Mouse (Mus musculus) left cerebral cortex, postnatal 4 days (tissue): ENCODE measurements at regions not wholly inside any gene's neighbourhood (a gene's known extent, or its start where the extent isn't known, plus 50 kb on each side); places are given as distances from the start of the nearest gene placed in this dataset.

Experiments used
- DNase-seq: peaks from one replicate; pipeline ENCODE4 v3.0.0-alpha.2; 2022
- intact Hi-C: fragments of 180-260 bp; cut with DNase I; formaldehyde crosslinking; loops from one replicate; pipeline ENCODE4 v1.15.1; 2025

DNA sequence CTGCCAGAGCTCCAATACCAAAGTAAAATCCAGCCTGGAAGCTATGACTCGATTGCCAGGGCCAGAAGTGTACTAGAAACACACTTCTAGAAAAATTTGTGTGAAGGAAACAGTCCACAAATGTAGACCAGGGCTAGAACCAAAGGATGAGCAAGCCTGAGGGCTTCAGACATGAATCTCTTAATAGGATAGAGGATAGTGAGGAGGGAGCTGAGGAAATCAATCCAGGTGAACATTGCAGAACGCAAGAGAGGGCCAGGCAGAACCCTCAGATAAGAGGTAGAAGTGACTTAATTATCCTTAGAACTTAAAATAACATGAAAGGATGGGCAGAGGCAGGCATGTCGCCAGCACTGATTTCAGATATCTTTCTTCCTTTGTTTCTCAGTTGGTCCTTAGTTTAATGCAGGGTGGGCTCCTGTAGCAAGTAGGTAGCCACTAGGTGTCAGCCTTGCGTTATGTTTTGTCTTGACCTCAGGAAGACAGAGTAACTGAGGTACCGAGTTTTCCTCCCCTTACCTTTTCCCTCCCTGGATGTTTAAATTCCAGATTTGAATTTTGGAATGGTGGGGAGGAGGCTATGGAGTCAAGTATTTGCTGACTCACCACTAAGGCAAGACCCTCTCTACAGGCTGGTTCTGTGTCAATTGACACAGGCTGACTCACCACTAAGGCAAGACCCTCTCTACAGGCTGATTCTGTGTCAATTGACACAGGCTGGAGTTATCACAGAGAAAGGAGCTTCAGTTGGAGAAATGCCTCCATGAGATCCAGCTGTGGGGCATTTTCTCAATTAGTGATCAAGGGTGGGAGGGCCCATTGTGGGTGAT lies 52.2 kb upstream of the Cp start:
- peak; percentile 46 for DNase-seq
- intact Hi-C loops, result loop anchor here (5.0 to 10.0 kb wide), 2 partner anchors 100 to 293 kb away; no protein-coding TSS in a partner anchor
